Mouse (Mus musculus) liver, embryonic 14.5 days (tissue): ENCODE measurements at regions not wholly inside any gene's neighbourhood (a gene's known extent, or its start where the extent isn't known, plus 50 kb on each side); places are given as distances from the start of the nearest gene placed in this dataset.

Experiments
- CTCF ChIP-seq: IDR thresholded peaks from 2 replicates; pipeline ENCODE4 v1.5.1; 2016; ENCODE audit warnings: antibody characterized with exemption, low read depth, control low read depth
- EP300 ChIP-seq: IDR thresholded peaks from 2 replicates; pipeline ENCODE4 v1.6.1; 2016; ENCODE audit warnings: antibody characterized with exemption, low read depth

DNA sequence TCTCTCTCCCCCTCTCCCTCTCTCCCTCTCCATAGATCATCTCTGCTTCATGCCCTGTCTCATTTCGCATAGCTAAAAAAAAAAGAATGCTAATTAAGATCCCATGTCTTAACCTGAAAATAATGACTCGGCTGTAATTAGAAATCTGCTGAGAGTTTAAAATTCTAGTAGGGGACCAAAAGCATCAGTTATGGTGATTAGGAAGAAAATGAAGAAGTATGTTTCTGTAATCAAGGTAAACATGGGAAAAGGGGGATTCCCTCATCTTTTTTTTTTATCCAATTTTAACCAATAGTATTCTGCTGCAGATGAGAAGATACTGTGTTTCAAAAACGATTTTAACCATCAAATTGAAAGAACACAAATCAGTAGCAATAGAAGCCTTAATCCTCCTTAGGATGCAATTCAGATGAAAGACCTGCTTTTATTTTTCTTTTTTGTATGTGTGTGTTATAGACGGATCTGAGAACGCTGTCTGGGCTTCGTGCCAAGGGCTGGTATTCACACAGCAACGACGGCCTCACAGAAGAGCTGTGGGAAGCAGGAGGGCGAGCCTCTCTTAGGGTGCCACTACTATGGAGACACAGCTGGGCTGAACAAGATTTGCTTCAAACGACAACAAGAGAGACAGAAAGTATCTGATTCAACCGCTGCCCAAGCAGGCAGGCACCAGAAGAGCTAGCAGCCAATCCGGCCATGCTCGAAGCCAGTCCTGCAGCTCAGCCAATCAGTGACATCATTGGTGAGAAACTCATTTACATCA is 223.2 kb downstream of the Usp25 start:
- TF ChIP-seq CTCF (no peak), EP300 (no peak)
